Mouse (Mus musculus): Measurements from ENCODE around the gene Rprd1b. TPM values are rescaled to one million over a fixed set of nuclear protein-coding genes. Genes with fewer than 3 reads are reported as not detected.
A peak's percentile ranks its signal among the peaks of the same experiment; 100 is the strongest.

Rprd1b gene
- total RNA-seq, 2 experiments from 2014 or later: 34.4 to 57.0 TPM

GRCm38 (mm10) chr2:158165776-158166175 lies 137.5 kb downstream of the Rprd1b start:
- ATAC-seq (replicated peaks; ENCODE audit: low FRiP score, poor library complexity, severe bottlenecking): no peak

- ATAC-seq (replicated peaks; ENCODE audit: low FRiP score, poor library complexity, severe bottlenecking): no peak
These were observed 138.3 kb downstream of the Rprd1b start for GRCm38 (mm10) chr2:158166628-158167027.

GRCm38 (mm10) chr2:158167496-158168205 lies 139.4 kb downstream of the Rprd1b start:
- no peak for ATAC-seq (replicated peaks; ENCODE audit: low FRiP score, poor library complexity, severe bottlenecking)

GRCm38 (mm10) chr2:158168741-158169211 lies 140.5 kb downstream of the Rprd1b start:
- no peak for ATAC-seq (replicated peaks; ENCODE audit: low FRiP score, poor library complexity, severe bottlenecking)

DNA sequence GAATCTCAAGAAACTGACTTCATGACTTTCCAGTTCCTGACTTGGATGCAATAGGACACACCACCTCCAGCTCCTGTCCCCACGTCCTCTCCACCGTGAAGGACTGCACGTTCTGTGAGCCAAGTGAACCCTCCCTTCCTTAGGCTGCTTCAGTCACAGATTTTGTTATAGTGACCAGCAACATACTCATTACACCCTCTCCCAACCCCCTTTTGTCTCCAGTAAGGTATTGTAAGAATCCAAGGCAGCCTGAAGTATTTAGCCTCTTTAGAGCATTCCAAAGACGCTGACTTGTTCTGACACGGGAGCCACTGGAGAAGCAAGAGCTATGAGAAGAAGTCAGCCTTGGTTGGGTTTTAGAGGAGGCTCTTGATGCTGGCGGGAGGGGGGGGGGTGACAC lies 141.1 kb downstream of the Rprd1b start:
- ATAC-seq (replicated peaks; ENCODE audit: low FRiP score, poor library complexity, severe bottlenecking): no peak

- no peak for ATAC-seq (replicated peaks; ENCODE audit: low FRiP score, poor library complexity, severe bottlenecking)
These were observed 141.5 kb downstream of the Rprd1b start for GRCm38 (mm10) chr2:158169771-158170170.

- ATAC-seq (replicated peaks; ENCODE audit: low FRiP score, poor library complexity, severe bottlenecking): no peak
These were observed 142.1 kb downstream of the Rprd1b start for GRCm38 (mm10) chr2:158170394-158170793.

DNA sequence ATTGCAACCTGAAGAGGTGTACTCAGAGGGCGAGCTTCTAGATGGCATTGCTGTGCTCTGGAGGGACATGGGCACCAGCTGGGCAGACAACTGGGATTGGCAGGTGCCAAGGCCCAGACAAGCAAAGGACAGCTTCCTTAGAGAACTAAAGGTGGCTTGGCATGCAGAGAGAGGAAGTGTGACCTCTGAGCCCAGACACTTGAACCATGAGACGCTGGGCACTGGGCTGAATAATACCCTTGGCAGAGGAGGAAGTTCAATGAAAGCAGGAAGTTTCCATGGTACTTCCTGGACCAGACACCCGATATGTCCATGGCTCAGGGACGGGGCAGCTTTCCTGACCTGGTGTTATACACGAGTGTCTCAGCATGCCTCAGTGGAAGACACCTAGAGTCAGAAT lies 146.1 kb downstream of the Rprd1b start:
- no peak for ATAC-seq (replicated peaks; ENCODE audit: low FRiP score, poor library complexity, severe bottlenecking)

GRCm38 (mm10) chr2:158174958-158175357 lies 146.7 kb downstream of the Rprd1b start:
- ATAC-seq (replicated peaks; ENCODE audit: low FRiP score, poor library complexity, severe bottlenecking): no peak

DNA sequence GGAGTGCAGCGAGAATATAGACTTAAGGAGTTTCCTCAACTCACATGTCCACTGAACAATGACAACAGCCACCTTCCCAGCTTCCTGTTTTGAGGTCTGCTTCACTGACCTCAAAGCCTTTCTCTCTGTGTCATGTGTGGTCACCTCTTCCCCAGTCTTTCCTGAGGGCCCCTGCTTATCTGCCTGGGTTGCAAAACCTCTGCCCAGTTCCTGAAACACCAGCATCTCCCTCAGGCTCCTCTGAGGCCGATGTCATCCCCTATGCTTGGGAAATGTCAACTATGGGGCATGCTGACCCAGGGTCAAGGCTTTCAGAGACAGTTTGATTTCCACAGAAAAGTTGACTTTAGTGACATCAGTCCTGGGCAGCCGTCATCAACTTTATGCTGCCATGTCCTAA lies 147.1 kb downstream of the Rprd1b start:
- ATAC-seq (replicated peaks; ENCODE audit: low FRiP score, poor library complexity, severe bottlenecking): no peak

DNA sequence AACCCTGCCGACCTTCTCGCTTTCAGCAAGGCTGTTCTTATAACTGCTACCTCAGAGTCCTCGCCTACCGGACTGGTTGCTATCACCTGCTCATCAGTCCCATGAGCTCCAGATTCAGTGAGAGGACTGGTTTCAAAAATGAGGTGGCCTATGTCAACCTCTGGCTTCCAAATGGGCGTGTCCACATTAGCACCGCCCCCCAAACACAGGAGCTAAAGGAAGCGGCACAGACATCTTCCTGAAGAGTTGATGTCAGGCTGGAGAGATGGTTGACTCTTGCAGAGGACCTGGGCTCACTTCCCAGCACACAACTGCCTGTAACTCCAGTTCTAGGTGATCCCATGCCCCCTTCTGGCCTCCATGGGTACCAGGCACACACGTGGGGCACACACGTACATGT lies 148.5 kb downstream of the Rprd1b start:
- ATAC-seq (replicated peaks; ENCODE audit: low FRiP score, poor library complexity, severe bottlenecking): no peak

DNA sequence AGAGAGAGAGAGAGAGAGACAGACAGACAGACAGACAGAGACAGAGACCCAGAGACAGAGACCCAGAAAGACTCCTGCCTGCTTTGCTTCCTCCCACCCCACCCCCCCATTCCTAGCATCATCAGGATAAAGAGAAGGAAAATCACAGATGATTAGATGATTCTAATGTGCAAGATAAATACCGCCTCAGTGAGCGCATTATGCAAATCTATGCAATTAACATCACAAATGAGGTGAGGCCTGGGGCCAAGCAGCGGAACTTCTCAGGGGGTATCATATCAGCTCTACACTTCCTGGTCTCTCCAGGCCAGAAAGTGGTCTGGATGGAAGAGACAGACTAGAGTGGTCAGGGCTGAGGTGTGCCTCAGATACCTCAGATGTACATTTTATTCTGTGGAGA lies 149.3 kb downstream of the Rprd1b start:
- ATAC-seq (replicated peaks; ENCODE audit: low FRiP score, poor library complexity, severe bottlenecking): no peak

- no peak for ATAC-seq (replicated peaks; ENCODE audit: low FRiP score, poor library complexity, severe bottlenecking)
These were observed 149.8 kb downstream of the Rprd1b start for GRCm38 (mm10) chr2:158178139-158178538.

- ATAC-seq (replicated peaks; ENCODE audit: low FRiP score, poor library complexity, severe bottlenecking): peak; percentile 54; the same call in 1 of the 2 replicates
These were observed 150.5 kb downstream of the Rprd1b start for GRCm38 (mm10) chr2:158178696-158179369.

DNA sequence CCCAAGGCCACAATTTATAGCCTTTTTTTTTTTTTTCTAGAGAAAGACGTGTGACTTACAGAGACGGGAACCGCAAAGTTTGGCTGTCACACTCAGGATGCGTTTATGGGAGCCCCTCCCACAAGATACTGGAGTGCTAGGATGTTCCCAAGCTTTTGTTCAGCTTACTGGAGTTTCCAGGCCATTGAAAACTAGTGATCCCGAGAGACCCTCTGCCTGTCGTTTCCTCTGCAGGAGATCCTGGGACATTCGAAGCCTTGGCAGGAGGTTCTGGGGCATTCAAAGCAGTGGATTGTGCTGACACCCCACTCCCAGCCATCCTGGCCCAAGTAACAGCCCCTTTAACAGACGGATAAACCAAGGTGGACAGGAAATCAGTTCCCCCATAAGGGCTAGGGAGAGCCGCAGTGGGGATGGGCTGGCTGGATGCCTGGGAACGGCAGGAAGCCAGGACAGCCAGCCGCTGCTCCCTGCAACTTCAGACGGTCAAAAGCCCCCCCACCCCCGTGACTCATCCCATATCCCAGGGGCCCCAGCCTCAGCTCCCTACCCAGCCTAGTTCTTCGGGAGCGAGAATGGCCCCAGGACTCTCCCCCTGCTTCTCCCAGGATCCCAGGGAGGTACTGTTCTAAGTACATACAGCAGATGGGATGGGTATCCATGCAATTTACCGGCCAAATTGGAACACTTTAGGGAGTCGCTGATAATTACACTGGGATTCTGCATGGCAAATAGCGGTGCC lies 151.2 kb downstream of the Rprd1b start:
- ATAC-seq (replicated peaks; ENCODE audit: low FRiP score, poor library complexity, severe bottlenecking): no peak

- peak; percentile 55; the same call in 1 of the 2 replicates for ATAC-seq (replicated peaks; ENCODE audit: low FRiP score, poor library complexity, severe bottlenecking)
These were observed 152.5 kb downstream of the Rprd1b start for GRCm38 (mm10) chr2:158180797-158181196.

Other genes starting within 250 kb of the Rprd1b start
- not detected in 2 replicates for gene Vstm2l, start 113.8 kb upstream of the Rprd1b start, total RNA-seq (2015; ENCODE audit: low replicate concordance)
- not detected in 2 replicates for gene Vstm2l, start 113.8 kb upstream of the Rprd1b start, total RNA-seq (2017; ENCODE audit: low replicate concordance)
- gene Tti1, start 64 bp upstream of the Rprd1b start, total RNA-seq (2015; ENCODE audit: low replicate concordance): 13.7 and 18.4 TPM in 2 replicates
- gene Tti1, start 64 bp upstream of the Rprd1b start, total RNA-seq (2017; ENCODE audit: low replicate concordance): 9.2 and 16.4 TPM in 2 replicates
- gene Tgm2, start 117.9 kb downstream of the Rprd1b start, total RNA-seq (2015; ENCODE audit: low replicate concordance): 16.3 and 27.4 TPM in 2 replicates
- gene Tgm2, start 117.9 kb downstream of the Rprd1b start, total RNA-seq (2017; ENCODE audit: low replicate concordance): 23.0 and 33.9 TPM in 2 replicates
- gene D630003M21Rik, start 200.7 kb downstream of the Rprd1b start, total RNA-seq (2015; ENCODE audit: low replicate concordance): not detected in 2 replicates
- gene D630003M21Rik, start 200.7 kb downstream of the Rprd1b start, total RNA-seq (2017; ENCODE audit: low replicate concordance): not detected in 2 replicates
- gene Bpi, start 229.6 kb downstream of the Rprd1b start, total RNA-seq (2015; ENCODE audit: low replicate concordance): not detected in 2 replicates
- not detected in 2 replicates for gene Bpi, start 229.6 kb downstream of the Rprd1b start, total RNA-seq (2017; ENCODE audit: low replicate concordance)